Comparison of ENCODE assay signal across 1 mouse cellular context in genomic region chr8:124520249-124521080, GRCm38 (mm10).
TF ChIP-seq lines count a peak whose summit lies in the region.

TSS of gene Cog2 (plus strand) at chr8:124520767.

TF ChIP-seq in CH12.LX, 34 proteins besides CTCF, POLR2A, EP300 and RAD21 (continued from another document):
- TF ChIP-seq RCOR1 (conservative IDR thresholded peaks at IDR 0.05; ENCODE audit: low read depth, low read length) (no peak), JUND (conservative IDR thresholded peaks at IDR 0.05; ENCODE audit: low read depth, low read length) (no peak), ZMIZ1 (IDR thresholded peaks at IDR 0.05; ENCODE audit: low read depth, low read length) (peak; percentile 53; the same call in 1 of the 2 replicates), MAZ (IDR thresholded peaks at IDR 0.05; ENCODE audit: low read depth, low read length) (no peak), TBP (conservative IDR thresholded peaks at IDR 0.05; ENCODE audit: low read depth, low read length) (peak; percentile 74; the same call in 1 of the 2 replicates), MAX (IDR thresholded peaks at IDR 0.05; ENCODE audit: low read length) (peak; percentile 64), TCF12 (IDR thresholded peaks at IDR 0.05; ENCODE audit: low read depth, low read length) (peak; percentile 67; the same call in 1 of the 2 replicates), CHD2 (IDR thresholded peaks at IDR 0.05; ENCODE audit: low read length) (no peak), POLR2AphosphoS2 (IDR thresholded peaks at IDR 0.05; ENCODE audit: low read depth, low read length) (no peak), MYC (IDR thresholded peaks at IDR 0.05; ENCODE audit: low read depth, low read length) (0 out of 2 replicates have a peak, but pooled peaks have one; percentile 66), SMC3 (IDR thresholded peaks at IDR 0.05; ENCODE audit: low read depth, low read length) (no peak), E2F4 (IDR thresholded peaks at IDR 0.05; ENCODE audit: insufficient replicate concordance, low read depth, low read length) (no peak)
